Mouse (Mus musculus) hindbrain, postnatal 0 days (tissue): Measurements from ENCODE around the gene 2010111I01Rik. TPM values are rescaled to one million over a fixed set of nuclear protein-coding genes. Genes with fewer than 3 reads are reported as not detected.
"Not testable (repeated sequence)": the region's sequence is repeated elsewhere in the genome, so short reads cannot be mapped to it uniquely, and the experiment has no call there.

Experiments
- ATAC-seq: fragments of 200-750 bp; cut with Nextera tagmentation; 2 replicates; pipeline ENCODE4 v1.8.0; 2017; ENCODE audit warnings: mild to moderate bottlenecking, moderate TSS enrichment, moderate library complexity
- DNase-seq: peaks from one replicate; pipeline ENCODE4 v3.0.0-alpha.2; 2015; ENCODE audit warnings: low spot score
- H3K27ac ChIP-seq: fragments of 300-500 bp; sonication (generic); 2 replicates; pipeline ENCODE4 v1.5.1; 2014; ENCODE audit warnings: mild to moderate bottlenecking
- H3K27me3 ChIP-seq: fragments of 300-500 bp; sonication (generic); 2 replicates; pipeline ENCODE4 v1.6.1; 2014; ENCODE audit warnings: low read length, mixed read lengths; ENCODE audit not compliant: insufficient read depth
- H3K36me3 ChIP-seq: fragments of 300-500 bp; sonication (generic); 2 replicates; pipeline ENCODE4 v1.6.1; 2014; ENCODE audit warnings: low read length, mixed read lengths; ENCODE audit not compliant: insufficient read depth
- H3K4me1 ChIP-seq: fragments of 300-500 bp; sonication (generic); 2 replicates; pipeline ENCODE4 v1.6.1; 2014; ENCODE audit warnings: antibody characterized with exemption, low read length, mixed read lengths; ENCODE audit not compliant: insufficient read depth
- H3K4me2 ChIP-seq: fragments of 300-500 bp; sonication (generic); 2 replicates; pipeline ENCODE4 v1.6.1; 2014; ENCODE audit warnings: low read depth, mild to moderate bottlenecking, low read length, moderate library complexity, mixed read lengths
- H3K4me3 ChIP-seq: fragments of 300-500 bp; sonication (generic); 2 replicates; pipeline ENCODE4 v1.5.1; 2014; ENCODE audit warnings: low read length
- H3K9ac ChIP-seq: fragments of 300-500 bp; sonication (generic); replicated peaks from 2 replicates; pipeline ENCODE4 v1.6.1; 2014; ENCODE audit warnings: mild to moderate bottlenecking, low read length, moderate library complexity, mixed read lengths
- H3K9me3 ChIP-seq: fragments of 300-500 bp; sonication (generic); 2 replicates; pipeline ENCODE4 v1.6.1; 2016; ENCODE audit warnings: low read length, mixed read lengths
- CTCF ChIP-seq: IDR thresholded peaks from 2 replicates; pipeline ENCODE4 v1.5.1; 2016; ENCODE audit warnings: antibody characterized with exemption, control low read depth, low read depth
- WGBS: fragments of 180-500 bp; shearing (Covaris S2); extraction: QIAGEN DNeasy Blood & Tissue Kit; methylation state at CpG from one replicate; pipeline ENCODE4 v1.1.7; 2014; 5-methylcytosine and 5-hydroxymethylcytosine counted together
- polyA plus RNA-seq: library from polyadenylated mRNA; unstranded; fragments of >200 nt; fragmentation: Nextera tagmentation; extraction: Ambion mirVana; gene quantifications from 2 replicates; pipeline ENCODE4 v1.2.1, GENCODE M21; 2015
- total RNA-seq: library from RNA; depleted of rRNA; stranded (reverse); fragments of >200 nt; gene quantifications from 2 replicates; pipeline ENCODE4 v1.2.3, GENCODE M21; 2014

Gene 2010111I01Rik
- total and polyA plus RNA-seq, 2 experiments from 2014 or later = 15.9 to 29.8 TPM

GRCm38 (mm10) chr13:63313247-63313646 is 348.6 kb downstream of the 2010111I01Rik start:
- no peak for TF ChIP-seq CTCF
- ATAC-seq = no peak
- 88% methylated on average over 1 of the region's 1 CpGs for WGBS

GRCm38 (mm10) chr13:63313748-63314607 is 349.3 kb downstream of the 2010111I01Rik start:
- H3K36me3 ChIP-seq = no peaks in the 10 kb centered on the region
- no peak overlapping the region for H3K27ac ChIP-seq
- DNase-seq (peak; percentile 4), ATAC-seq (no peak)
- WGBS = 89% methylated on average over 12 of the region's 12 CpGs
- H3K4me2 ChIP-seq = no peak overlapping the region
- no peak overlapping the region for H3K4me3 ChIP-seq
- H3K27me3 ChIP-seq = no peaks in the 10 kb centered on the region
- H3K4me1 ChIP-seq = no peaks in the 10 kb centered on the region
- H3K9ac ChIP-seq = no peak overlapping the region
- TF ChIP-seq CTCF = no peak
- no peaks in the 10 kb centered on the region for H3K9me3 ChIP-seq

More at GRCm38 (mm10) chr13:63313247-63313646, 348.6 kb downstream of the 2010111I01Rik start:
- no peaks in the 10 kb centered on the region for H3K9me3 ChIP-seq
- H3K4me2 ChIP-seq = no peak overlapping the region
- no peak overlapping the region for H3K4me3 ChIP-seq
- H3K27ac ChIP-seq = no peak overlapping the region
- no peaks in the 10 kb centered on the region for H3K27me3 ChIP-seq
- DNase-seq = no peak
- H3K36me3 ChIP-seq = no peaks in the 10 kb centered on the region
- no peaks in the 10 kb centered on the region for H3K4me1 ChIP-seq
- no peak overlapping the region for H3K9ac ChIP-seq

GRCm38 (mm10) chr13:63314608-63314920 is 349.9 kb downstream of the 2010111I01Rik start:
- Histone ChIP-seq H3K27me3 (no peaks in the 10 kb centered on the region), H3K4me2 (no peak overlapping the region), H3K4me3 (no peak overlapping the region), H3K4me1 (no peaks in the 10 kb centered on the region), H3K36me3 (no peaks in the 10 kb centered on the region), H3K27ac (no peak overlapping the region), H3K9me3 (no peaks in the 10 kb centered on the region), H3K9ac (no peak overlapping the region)
- DNase-seq (no peak), ATAC-seq (no peak)
- no peak for TF ChIP-seq CTCF
- 84% methylated on average over 4 of the region's 4 CpGs for WGBS

- 98% methylated on average over 3 of the region's 4 CpGs for WGBS
- H3K36me3 ChIP-seq, H3K9me3 ChIP-seq, H3K27ac ChIP-seq, H3K4me2 ChIP-seq, H3K27me3 ChIP-seq, H3K4me3 ChIP-seq, H3K4me1 ChIP-seq, H3K9ac ChIP-seq, DNase-seq, ATAC-seq: not testable (repeated sequence)
Measured at GRCm38 (mm10) chr13:63315111-63315510, 350.4 kb downstream of the 2010111I01Rik start.

- Histone ChIP-seq H3K27me3 (no peaks in the 10 kb centered on the region), H3K9me3 (no peaks in the 10 kb centered on the region), H3K4me1 (no peaks in the 10 kb centered on the region), H3K9ac (no peak overlapping the region), H3K27ac (no peak overlapping the region), H3K4me3 (no peak overlapping the region), H3K4me2 (no peak overlapping the region), H3K36me3 (no peaks in the 10 kb centered on the region)
- 85% methylated on average over 6 of the region's 6 CpGs for whole genome bisulfite sequencing
- DNase-seq (no peak), ATAC-seq (no peak)
- no peak for TF ChIP-seq CTCF
Measured at GRCm38 (mm10) chr13:63315777-63316176, 351.1 kb downstream of the 2010111I01Rik start.

GRCm38 (mm10) chr13:63316407-63316806 is 351.7 kb downstream of the 2010111I01Rik start:
- TF ChIP-seq CTCF = no peak
- Histone ChIP-seq H3K27ac (no peak overlapping the region), H3K9ac (no peak overlapping the region), H3K4me3 (no peak overlapping the region), H3K4me1 (no peaks in the 10 kb centered on the region), H3K36me3 (no peaks in the 10 kb centered on the region), H3K4me2 (no peak overlapping the region), H3K27me3 (no peaks in the 10 kb centered on the region), H3K9me3 (no peaks in the 10 kb centered on the region)
- DNase-seq = no peak
- 94% methylated on average over 5 of the region's 5 CpGs for WGBS
- ATAC-seq = no peak

- Histone ChIP-seq H3K27ac (no peak overlapping the region), H3K27me3 (no peaks in the 10 kb centered on the region), H3K9me3 (no peaks in the 10 kb centered on the region), H3K4me2 (no peak overlapping the region), H3K9ac (no peak overlapping the region), H3K4me3 (no peak overlapping the region), H3K4me1 (no peaks in the 10 kb centered on the region), H3K36me3 (no peaks in the 10 kb centered on the region)
- WGBS = 32% methylated on average over 7 of the region's 7 CpGs
- TF ChIP-seq CTCF = no peak
- ATAC-seq (peak; percentile 56; the same call in 1 of the 2 replicates), DNase-seq (peak; percentile 7)
Measured at GRCm38 (mm10) chr13:63317681-63318104, 353.0 kb downstream of the 2010111I01Rik start.
